Mouse (Mus musculus) layer of hippocampus, postnatal 25 days (tissue): ENCODE results near the gene Arhgap17. TPM values are rescaled to one million over a fixed set of nuclear protein-coding genes. Genes with fewer than 3 reads are reported as not detected.

Experiments
- DNase-seq, 2 experiments: peaks; one replicate each; pipeline ENCODE4 v3.0.0; 2022; ENCODE audit warnings: mixed read lengths in 2 of 2, low spot score in 1 of 2; ENCODE audit errors: extremely low spot score in 1 of 2
- total RNA-seq, 2 experiments: library from RNA; stranded (reverse); gene quantifications; 2 replicates each; pipeline ENCODE4 v1.2.3; 2021

Gene Arhgap17
- total RNA-seq, 2 experiments from 2014 or later = 22.8 to 32.6 TPM

DNA sequence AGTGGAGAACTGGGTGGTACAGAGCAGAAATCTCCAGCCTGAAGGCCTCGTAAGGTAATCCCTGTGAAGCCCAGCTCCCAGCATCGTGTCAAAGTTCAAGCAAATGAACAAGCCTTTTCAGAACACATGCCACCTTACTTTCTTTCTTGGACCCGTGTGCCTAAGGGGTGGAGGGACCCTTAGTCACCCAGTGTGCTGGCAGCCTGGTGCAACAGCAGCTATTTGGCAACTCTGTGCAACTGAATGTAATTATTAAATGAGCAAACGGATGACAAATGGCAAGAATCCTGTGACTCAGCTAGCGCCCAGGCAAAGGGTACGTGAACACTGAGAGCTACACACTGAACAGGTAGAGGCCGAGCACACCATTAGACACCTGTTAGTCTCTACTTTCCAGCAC, 75.8 kb downstream of the Arhgap17 start:
- DNase-seq = no peak

- no peak for DNase-seq
Measured at GRCm38 (mm10) chr7:123291942-123292341, 77.8 kb downstream of the Arhgap17 start.

- no peak for DNase-seq
Measured at GRCm38 (mm10) chr7:123289176-123289575, 80.5 kb downstream of the Arhgap17 start.

- DNase-seq = no peak
Measured at GRCm38 (mm10) chr7:123287903-123288302, 81.8 kb downstream of the Arhgap17 start.

- no peak for DNase-seq
Measured at GRCm38 (mm10) chr7:123285896-123286295, 83.8 kb downstream of the Arhgap17 start.

- no peak for DNase-seq
Measured at GRCm38 (mm10) chr7:123283826-123284225, 85.9 kb downstream of the Arhgap17 start.

- no peak for DNase-seq
Measured at GRCm38 (mm10) chr7:123279797-123280196, 89.9 kb downstream of the Arhgap17 start.

- no peak for DNase-seq
Measured at GRCm38 (mm10) chr7:123276568-123276967, 93.1 kb downstream of the Arhgap17 start.

GRCm38 (mm10) chr7:123273056-123273455, 96.7 kb downstream of the Arhgap17 start:
- no peak for DNase-seq

- no peak for DNase-seq
Measured at GRCm38 (mm10) chr7:123258103-123258502, 111.6 kb downstream of the Arhgap17 start.

GRCm38 (mm10) chr7:123254196-123254970, 115.3 kb downstream of the Arhgap17 start:
- no peak for DNase-seq

DNA sequence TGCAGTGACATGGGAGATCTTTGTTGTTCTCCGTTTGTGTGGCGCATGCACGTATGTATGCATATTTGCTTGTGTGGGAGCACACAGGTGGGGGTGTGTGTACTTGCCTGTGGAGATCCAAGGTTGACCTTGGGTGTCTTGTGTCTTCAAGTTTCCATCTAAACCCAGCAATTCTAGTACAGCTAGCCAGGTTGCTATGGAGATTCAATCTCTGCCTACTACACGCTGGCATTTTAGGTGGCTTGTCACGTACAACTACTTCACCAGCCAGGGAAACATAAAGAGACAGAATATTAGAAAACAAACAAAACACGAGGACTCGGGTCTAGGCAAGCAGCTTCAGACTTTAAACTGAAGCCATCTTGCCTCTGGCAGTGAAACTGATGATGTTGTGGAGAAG, 116.3 kb downstream of the Arhgap17 start:
- no peak for DNase-seq

- no peak for DNase-seq
Measured at GRCm38 (mm10) chr7:123251343-123251742, 118.4 kb downstream of the Arhgap17 start.

DNA sequence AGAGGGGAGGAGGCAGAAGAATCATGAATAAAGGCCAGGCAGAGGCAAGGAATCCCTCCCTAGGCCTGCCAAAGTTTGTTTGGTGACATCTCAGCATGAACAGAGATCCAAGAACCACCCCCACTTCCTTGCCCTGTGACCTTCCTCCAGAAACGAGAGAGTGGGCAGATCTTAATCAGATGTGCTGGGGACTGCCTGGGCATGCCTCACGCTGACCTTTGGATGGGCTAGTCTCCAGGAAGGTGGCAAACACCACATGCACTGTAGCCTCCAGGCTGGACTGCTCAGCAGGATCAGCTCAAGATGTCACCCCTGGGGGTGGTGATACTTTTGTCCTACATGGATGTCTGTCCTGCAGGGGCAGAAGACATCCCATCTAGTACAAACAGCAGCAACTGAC, 121.5 kb downstream of the Arhgap17 start:
- no peak for DNase-seq

GRCm38 (mm10) chr7:123246504-123247084, 123.1 kb downstream of the Arhgap17 start:
- DNase-seq = no peak

GRCm38 (mm10) chr7:123244833-123245232, 124.9 kb downstream of the Arhgap17 start:
- DNase-seq = no peak

DNA sequence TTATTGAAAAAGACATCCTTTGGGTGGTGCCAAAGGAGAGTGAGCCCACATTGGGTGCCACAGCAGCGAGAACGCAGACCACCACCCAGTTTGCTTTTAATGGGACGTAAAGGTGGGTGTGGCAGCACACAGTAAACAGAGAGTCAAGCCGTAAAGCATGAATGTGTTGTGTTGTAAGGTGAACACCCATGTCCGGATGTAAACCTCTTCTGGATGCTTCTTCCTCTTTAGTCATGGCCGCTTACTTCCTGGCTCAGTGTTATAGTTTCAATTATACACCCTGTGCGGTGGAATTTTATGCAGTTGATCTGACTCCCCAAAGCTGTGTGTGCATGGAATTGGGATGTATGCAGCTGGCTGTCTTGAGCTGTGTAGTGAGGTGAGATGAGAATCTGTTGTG, 127.5 kb downstream of the Arhgap17 start:
- no peak for DNase-seq

DNA sequence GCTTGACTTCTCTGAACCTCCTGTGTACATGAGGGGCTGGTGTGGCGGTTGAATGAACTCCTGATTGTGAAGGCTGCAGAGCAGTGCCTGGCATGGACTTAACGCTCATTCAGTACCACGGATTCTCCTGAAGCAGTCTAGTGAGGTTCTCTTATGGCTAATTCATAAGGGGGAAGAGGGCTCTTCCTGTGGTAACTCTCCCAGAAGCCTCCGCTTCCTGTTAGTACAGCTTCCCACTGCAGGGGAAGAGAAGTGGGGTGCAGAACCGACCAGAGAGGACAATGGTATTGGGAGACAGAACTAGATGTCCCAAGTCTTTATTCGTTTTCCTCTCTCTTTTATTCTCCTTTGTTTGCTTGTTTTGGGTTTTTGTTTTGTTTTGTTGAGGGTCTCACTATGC, 129.7 kb downstream of the Arhgap17 start:
- no peak for DNase-seq

- DNase-seq = no peak
Measured at GRCm38 (mm10) chr7:123238621-123239020, 131.1 kb downstream of the Arhgap17 start.

DNA sequence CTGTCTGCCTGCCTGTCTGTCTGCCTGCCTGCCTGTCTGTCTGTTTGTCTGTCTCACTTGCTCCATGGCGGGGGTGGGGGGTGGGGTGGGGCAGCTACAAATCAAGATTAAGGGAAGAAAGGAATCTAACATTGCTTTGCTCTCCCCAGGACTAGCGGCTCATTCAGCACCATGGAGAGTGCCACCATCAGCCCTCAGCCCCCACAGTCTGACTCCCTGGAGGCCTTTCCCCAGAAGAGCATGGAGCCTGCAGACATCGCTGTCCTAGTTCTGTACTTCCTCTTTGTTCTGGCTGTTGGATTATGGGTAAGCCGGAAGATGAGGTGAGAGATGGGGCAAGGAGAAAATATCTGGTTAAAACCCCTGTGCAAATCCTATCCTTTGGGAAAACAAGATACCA, 134.3 kb downstream of the Arhgap17 start:
- DNase-seq = peak in 1 of 2 experiments; percentile 13
